Mouse (Mus musculus) liver, postnatal 0 days (tissue): Measurements from ENCODE around the gene Tbc1d12. TPM values are rescaled to one million over a fixed set of nuclear protein-coding genes. Genes with fewer than 3 reads are reported as not detected.
A peak's percentile ranks its signal among the peaks of the same experiment; 100 is the strongest.

Source experiments
- ATAC-seq: fragments of 200-750 bp; cut with Nextera tagmentation; 2 replicates; pipeline ENCODE4 v1.8.0; 2017; ENCODE audit warnings: mild to moderate bottlenecking, moderate library complexity
- DNase-seq: peaks from one replicate; pipeline ENCODE4 v3.0.0-alpha.2; 2016
- H3K27ac ChIP-seq: fragments of 300-500 bp; sonication (generic); 2 replicates; pipeline ENCODE4 v1.5.1; 2014; ENCODE audit warnings: antibody characterized with exemption, moderate library complexity, mild to moderate bottlenecking, low read depth
- H3K27me3 ChIP-seq: fragments of 300-500 bp; sonication (generic); 2 replicates; pipeline ENCODE4 v1.6.1; 2014; ENCODE audit warnings: low read length, control low read depth, mixed read lengths; ENCODE audit not compliant: insufficient read depth
- H3K36me3 ChIP-seq: fragments of 300-500 bp; sonication (generic); replicated peaks from 2 replicates; pipeline ENCODE4 v1.6.1; 2014; ENCODE audit warnings: mild to moderate bottlenecking, control low read depth, low read length, moderate library complexity, mixed read lengths; ENCODE audit not compliant: insufficient read depth
- H3K4me1 ChIP-seq: fragments of 300-500 bp; sonication (generic); 2 replicates; pipeline ENCODE4 v1.6.1; 2014; ENCODE audit warnings: antibody characterized with exemption, mild to moderate bottlenecking, control low read depth; ENCODE audit not compliant: insufficient read depth
- H3K4me2 ChIP-seq: fragments of 300-500 bp; sonication (generic); 2 replicates; pipeline ENCODE4 v1.6.1; 2014; ENCODE audit warnings: low read depth, mild to moderate bottlenecking, low read length, moderate library complexity, mixed read lengths
- H3K4me3 ChIP-seq: fragments of 300-500 bp; sonication (generic); 2 replicates; pipeline ENCODE4 v1.5.1; 2014; ENCODE audit warnings: low read depth, low read length
- H3K9ac ChIP-seq: fragments of 300-500 bp; sonication (generic); replicated peaks from 2 replicates; pipeline ENCODE4 v1.6.1; 2014; ENCODE audit warnings: mild to moderate bottlenecking, moderate library complexity
- H3K9me3 ChIP-seq: fragments of 300-500 bp; sonication (generic); 2 replicates; pipeline ENCODE4 v1.6.1; 2016; ENCODE audit warnings: mild to moderate bottlenecking, control low read depth, low read length, mixed read lengths
- CTCF ChIP-seq: sonication (generic); IDR thresholded peaks from 2 replicates; pipeline ENCODE4 v1.5.1; 2016; ENCODE audit warnings: antibody characterized with exemption, low read depth
- EP300 ChIP-seq: IDR thresholded peaks from 2 replicates; pipeline ENCODE4 v1.6.1; 2016; ENCODE audit warnings: antibody characterized with exemption, low read depth, mild to moderate bottlenecking
- WGBS: fragments of 180-500 bp; shearing (Covaris S2); extraction: QIAGEN DNeasy Blood & Tissue Kit; methylation state at CpG from one replicate; pipeline ENCODE4 v1.1.7; 2014; ENCODE audit not compliant: insufficient replicate concordance; 5-methylcytosine and 5-hydroxymethylcytosine counted together
- polyA plus RNA-seq: library from polyadenylated mRNA; unstranded; fragments of >200 nt; fragmentation: Nextera tagmentation; extraction: Ambion mirVana; gene quantifications from 2 replicates; pipeline ENCODE4 v1.2.1, GENCODE M21; 2015

Tbc1d12 gene
- polyA plus RNA-seq, 1 experiment from 2014 or later, result 1.0 TPM

GRCm38 (mm10) chr19:38901146-38902135 lies 65.1 kb downstream of the Tbc1d12 start:
- Histone ChIP-seq H3K36me3 (no peaks in the 10 kb centered on the region), H3K4me1 (no peaks in the 10 kb centered on the region), H3K27me3 (no peaks in the 10 kb centered on the region), H3K9ac (no peak overlapping the region), H3K4me3 (no peak overlapping the region), H3K27ac (no peak overlapping the region), H3K9me3 (no peaks in the 10 kb centered on the region), H3K4me2 (no peak overlapping the region)
- TF ChIP-seq EP300 (no peak), CTCF (no peak; the same call in 1 of the 2 replicates)
- DNase-seq, result peak; percentile 38
- ATAC-seq, result no peak
- 79% methylated on average over 12 of the region's 12 CpGs for WGBS

- WGBS, result 86% methylated on average over 5 of the region's 5 CpGs
- TF ChIP-seq CTCF, result no peak
- no peak for TF ChIP-seq EP300
- H3K9me3 ChIP-seq, result no peaks in the 10 kb centered on the region
- H3K4me2 ChIP-seq, result no peak overlapping the region
- no peaks in the 10 kb centered on the region for H3K27me3 ChIP-seq
- no peak for DNase-seq
- H3K9ac ChIP-seq, result no peak overlapping the region
- H3K27ac ChIP-seq, result no peak overlapping the region
- no peaks in the 10 kb centered on the region for H3K36me3 ChIP-seq
- ATAC-seq, result no peak
- no peaks in the 10 kb centered on the region for H3K4me1 ChIP-seq
- H3K4me3 ChIP-seq, result no peak overlapping the region
Observed at GRCm38 (mm10) chr19:38902501-38902900, 66.1 kb downstream of the Tbc1d12 start.

GRCm38 (mm10) chr19:38913786-38914185 lies 77.4 kb downstream of the Tbc1d12 start:
- H3K27me3 ChIP-seq, result no peaks in the 10 kb centered on the region
- H3K27ac ChIP-seq, result no peak overlapping the region
- no peak overlapping the region for H3K4me2 ChIP-seq
- no peak overlapping the region for H3K9ac ChIP-seq
- 91% methylated on average over 9 of the region's 9 CpGs for WGBS
- H3K9me3 ChIP-seq, result no peaks in the 10 kb centered on the region
- TF ChIP-seq EP300, result no peak
- TF ChIP-seq CTCF, result no peak
- H3K36me3 ChIP-seq, result peaks cover 6% of the 10 kb centered on the region; the same call in 1 of the 2 replicates
- ATAC-seq (no peak), DNase-seq (no peak)
- no peak overlapping the region for H3K4me3 ChIP-seq
- no peaks in the 10 kb centered on the region for H3K4me1 ChIP-seq

- Histone ChIP-seq H3K9me3 (no peaks in the 10 kb centered on the region), H3K36me3 (peaks cover 9% of the 10 kb centered on the region; the same call in 1 of the 2 replicates), H3K27ac (no peak overlapping the region), H3K27me3 (no peaks in the 10 kb centered on the region), H3K4me3 (no peak overlapping the region), H3K9ac (no peak overlapping the region), H3K4me2 (no peak overlapping the region), H3K4me1 (no peaks in the 10 kb centered on the region)
- TF ChIP-seq CTCF, result no peak
- TF ChIP-seq EP300, result no peak
- WGBS, result 93% methylated on average over 15 of the region's 15 CpGs
- no peak for DNase-seq
- no peak for ATAC-seq
Observed at GRCm38 (mm10) chr19:38914926-38915325, 78.5 kb downstream of the Tbc1d12 start.

- Histone ChIP-seq H3K9me3 (no peaks in the 10 kb centered on the region), H3K4me1 (no peaks in the 10 kb centered on the region), H3K27me3 (no peaks in the 10 kb centered on the region), H3K27ac (no peak overlapping the region), H3K9ac (no peak overlapping the region), H3K4me3 (no peak overlapping the region), H3K36me3 (peaks cover 10% of the 10 kb centered on the region; the same call in 1 of the 2 replicates), H3K4me2 (no peak overlapping the region)
- DNase-seq, result peak; percentile 34
- no peak for ATAC-seq
- TF ChIP-seq EP300 (no peak), CTCF (peak; percentile 67)
- 57% methylated on average over 3 of the region's 3 CpGs for WGBS
Observed at GRCm38 (mm10) chr19:38915677-38916076, 79.3 kb downstream of the Tbc1d12 start.

- Histone ChIP-seq H3K4me1 (peaks cover 9% of the 10 kb centered on the region), H3K9ac (no peak overlapping the region), H3K36me3 (no peaks in the 10 kb centered on the region; the same call in 1 of the 2 replicates), H3K4me2 (no peak overlapping the region), H3K27me3 (no peaks in the 10 kb centered on the region), H3K4me3 (no peak overlapping the region), H3K27ac (no peak overlapping the region), H3K9me3 (no peaks in the 10 kb centered on the region)
- ATAC-seq, result no peak
- no peak for DNase-seq
- TF ChIP-seq EP300, result no peak
- TF ChIP-seq CTCF, result no peak
- WGBS, result 94% methylated on average over 10 of the region's 11 CpGs
Observed at GRCm38 (mm10) chr19:38928481-38929158, 92.2 kb downstream of the Tbc1d12 start.
